Mouse (Mus musculus): ENCODE results near the gene Ddx5.

- no peak for TF ChIP-seq CTCF (IDR thresholded peaks at IDR 0.05; ENCODE audit: control insufficient read depth, insufficient read depth, insufficient read length)
- TF ChIP-seq MAX (IDR thresholded peaks at IDR 0.05), result no peak
Measured at GRCm38 (mm10) chr11:106787131-106788025, 1.6 kb downstream of the Ddx5 start.
